Mouse (Mus musculus) liver, embryonic 11.5 days (tissue): ENCODE data around the gene Zc3h7b. TPM values are rescaled to one million over a fixed set of nuclear protein-coding genes. Genes with fewer than 3 reads are reported as not detected.
A peak's percentile ranks its signal among the peaks of the same experiment; 100 is the strongest.

ENCODE experiments used
- ATAC-seq: fragments of 200-750 bp; cut with Nextera tagmentation; replicated peaks from 2 replicates; pipeline ENCODE4 v1.8.0; 2017; ENCODE audit warnings: moderate number of reproducible peaks, mild to moderate bottlenecking, moderate TSS enrichment, moderate library complexity; ENCODE audit not compliant: low FRiP score
- DNase-seq: peaks from one replicate; pipeline ENCODE4 v3.0.0-alpha.2; 2017; ENCODE audit warnings: low spot score
- H3K27ac ChIP-seq: fragments of 300-500 bp; sonication (generic); 2 replicates; pipeline ENCODE4 v1.5.1; 2014; ENCODE audit warnings: mild to moderate bottlenecking, low read depth, low read length, control low read depth
- H3K27me3 ChIP-seq: fragments of 300-500 bp; sonication (generic); replicated peaks from 2 replicates; pipeline ENCODE4 v1.6.1; 2014; ENCODE audit warnings: low read length, mixed read lengths; ENCODE audit not compliant: control insufficient read depth, insufficient read depth
- H3K36me3 ChIP-seq: fragments of 300-500 bp; sonication (generic); 2 replicates; pipeline ENCODE4 v1.6.1; 2014; ENCODE audit warnings: mild to moderate bottlenecking, low read length, moderate library complexity, mixed read lengths; ENCODE audit not compliant: control insufficient read depth, insufficient read depth
- H3K4me1 ChIP-seq: fragments of 300-500 bp; sonication (generic); replicated peaks from 2 replicates; pipeline ENCODE4 v1.6.1; 2014; ENCODE audit warnings: low read length, mixed read lengths; ENCODE audit not compliant: control insufficient read depth, insufficient read depth
- H3K4me2 ChIP-seq: fragments of 300-500 bp; sonication (generic); 2 replicates; pipeline ENCODE4 v1.6.1; 2014; ENCODE audit warnings: mild to moderate bottlenecking, control low read depth, moderate library complexity
- H3K4me3 ChIP-seq: fragments of 300-500 bp; sonication (generic); 2 replicates; pipeline ENCODE4 v1.5.1; 2014; ENCODE audit warnings: low read depth, low read length, control low read depth
- H3K9ac ChIP-seq: fragments of 300-500 bp; sonication (generic); 2 replicates; pipeline ENCODE4 v1.6.1; 2014; ENCODE audit warnings: low read depth, low read length, control low read depth
- H3K9me3 ChIP-seq: fragments of 300-500 bp; sonication (generic); 2 replicates; pipeline ENCODE4 v1.6.1; 2016; ENCODE audit warnings: low read length, inconsistent platforms, mixed read lengths; ENCODE audit not compliant: control insufficient read depth
- WGBS: fragments of 180-500 bp; shearing (Covaris S2); extraction: QIAGEN DNeasy Blood & Tissue Kit; methylation state at CpG from one replicate; pipeline ENCODE4 v1.1.7; 2014; 5-methylcytosine and 5-hydroxymethylcytosine counted together
- polyA plus RNA-seq: library from polyadenylated mRNA; unstranded; fragments of >200 nt; fragmentation: Nextera tagmentation; extraction: Ambion mirVana; gene quantifications from 2 replicates; pipeline ENCODE4 v1.2.1, GENCODE M21; 2014

The Zc3h7b gene
- polyA plus RNA-seq, 1 experiment from 2014 or later = 24.2 TPM

GRCm38 (mm10) chr15:81749742-81750141 is 4.9 kb downstream of the Zc3h7b start:
- no peak overlapping the region for H3K9ac ChIP-seq
- 64% methylated on average over 14 of the region's 14 CpGs for WGBS
- H3K9me3 ChIP-seq = no peaks in the 10 kb centered on the region
- no peak overlapping the region for H3K27ac ChIP-seq
- DNase-seq = no peak
- H3K27me3 ChIP-seq = no peaks in the 10 kb centered on the region
- ATAC-seq = no peak
- no peak overlapping the region for H3K4me2 ChIP-seq
- H3K4me3 ChIP-seq = no peak overlapping the region
- H3K4me1 ChIP-seq = peaks cover 6% of the 10 kb centered on the region
- H3K36me3 ChIP-seq = no peaks in the 10 kb centered on the region

GRCm38 (mm10) chr15:81753669-81754068 is 8.8 kb downstream of the Zc3h7b start:
- Histone ChIP-seq H3K9me3 (no peaks in the 10 kb centered on the region), H3K27ac (no peak overlapping the region), H3K9ac (no peak overlapping the region), H3K36me3 (no peaks in the 10 kb centered on the region), H3K4me2 (no peak overlapping the region), H3K27me3 (no peaks in the 10 kb centered on the region), H3K4me3 (no peak overlapping the region), H3K4me1 (0 out of 2 replicates have a peak, but pooled peaks cover 2% of the 10 kb centered on the region)
- ATAC-seq (0 out of 2 replicates have a peak, but pooled peaks have one; percentile 41), DNase-seq (no peak)
- 81% methylated on average over 9 of the region's 9 CpGs for WGBS

DNA sequence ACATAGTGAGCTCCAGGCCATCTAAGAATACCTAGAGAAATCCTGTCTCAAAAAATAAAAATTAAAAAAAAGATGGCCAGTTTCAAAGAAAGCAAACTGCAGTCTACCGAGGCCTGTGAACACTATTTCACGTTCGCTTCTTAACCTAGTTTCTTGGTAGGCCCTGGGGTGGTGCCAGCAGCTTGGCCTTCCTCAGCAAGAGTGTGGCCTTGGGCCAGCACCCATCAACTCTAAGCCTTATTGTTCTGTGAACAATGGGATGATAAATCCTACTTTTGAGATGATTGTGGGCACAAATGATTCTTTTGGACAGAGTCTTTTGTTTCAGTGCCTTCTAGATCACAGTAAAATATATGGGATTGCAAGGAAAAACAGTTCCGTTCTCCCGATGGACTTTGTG is 13.8 kb downstream of the Zc3h7b start:
- Histone ChIP-seq H3K27ac (no peak overlapping the region), H3K36me3 (0 out of 2 replicates have a peak, but pooled peaks cover 2% of the 10 kb centered on the region), H3K9ac (no peak overlapping the region), H3K27me3 (no peaks in the 10 kb centered on the region), H3K9me3 (no peaks in the 10 kb centered on the region), H3K4me3 (no peak overlapping the region), H3K4me2 (no peak overlapping the region), H3K4me1 (peaks cover 16% of the 10 kb centered on the region)
- no peak for DNase-seq
- no peak for ATAC-seq
- 93% methylated on average over 5 of the region's 5 CpGs for WGBS

GRCm38 (mm10) chr15:81759542-81759941 is 14.7 kb downstream of the Zc3h7b start:
- WGBS = 72% methylated on average over 3 of the region's 3 CpGs
- Histone ChIP-seq H3K4me2 (no peak overlapping the region), H3K9me3 (no peaks in the 10 kb centered on the region), H3K9ac (no peak overlapping the region), H3K36me3 (0 out of 2 replicates have a peak, but pooled peaks cover 2% of the 10 kb centered on the region), H3K4me1 (peaks cover 21% of the 10 kb centered on the region), H3K4me3 (no peak overlapping the region), H3K27ac (peak overlapping the region; percentile 52), H3K27me3 (no peaks in the 10 kb centered on the region)
- DNase-seq = no peak
- peak; percentile 70; the same call in 1 of the 2 replicates for ATAC-seq

GRCm38 (mm10) chr15:81760361-81761079 is 15.7 kb downstream of the Zc3h7b start:
- H3K4me2 ChIP-seq = no peak overlapping the region
- no peaks in the 10 kb centered on the region for H3K27me3 ChIP-seq
- no peak overlapping the region for H3K27ac ChIP-seq
- H3K4me3 ChIP-seq = no peak overlapping the region
- ATAC-seq (no peak), DNase-seq (no peak)
- 83% methylated on average over 5 of the region's 5 CpGs for WGBS
- H3K9me3 ChIP-seq = no peaks in the 10 kb centered on the region
- H3K9ac ChIP-seq = no peak overlapping the region
- peaks cover 30% of the 10 kb centered on the region for H3K4me1 ChIP-seq
- H3K36me3 ChIP-seq = 0 out of 2 replicates have a peak, but pooled peaks cover 2% of the 10 kb centered on the region

GRCm38 (mm10) chr15:81761381-81761780 is 16.5 kb downstream of the Zc3h7b start:
- Histone ChIP-seq H3K4me1 (peaks cover 33% of the 10 kb centered on the region), H3K27me3 (no peaks in the 10 kb centered on the region), H3K9me3 (no peaks in the 10 kb centered on the region), H3K9ac (no peak overlapping the region), H3K27ac (no peak overlapping the region), H3K4me3 (no peak overlapping the region), H3K4me2 (no peak overlapping the region), H3K36me3 (0 out of 2 replicates have a peak, but pooled peaks cover 2% of the 10 kb centered on the region)
- 88% methylated on average over 7 of the region's 7 CpGs for WGBS
- ATAC-seq (no peak), DNase-seq (no peak)

- no peak overlapping the region for H3K4me2 ChIP-seq
- no peak overlapping the region for H3K9ac ChIP-seq
- 77% methylated on average over 3 of the region's 3 CpGs for WGBS
- ATAC-seq (no peak), DNase-seq (no peak)
- 0 out of 2 replicates have a peak, but pooled peaks cover 2% of the 10 kb centered on the region for H3K36me3 ChIP-seq
- H3K27me3 ChIP-seq = no peaks in the 10 kb centered on the region
- peaks cover 33% of the 10 kb centered on the region for H3K4me1 ChIP-seq
- no peak overlapping the region for H3K4me3 ChIP-seq
- no peak overlapping the region for H3K27ac ChIP-seq
- H3K9me3 ChIP-seq = no peaks in the 10 kb centered on the region
These were observed 17.1 kb downstream of the Zc3h7b start for GRCm38 (mm10) chr15:81761959-81762358.

GRCm38 (mm10) chr15:81764573-81764972 is 19.7 kb downstream of the Zc3h7b start:
- H3K27me3 ChIP-seq = no peaks in the 10 kb centered on the region
- 47% methylated on average over 6 of the region's 6 CpGs for WGBS
- ATAC-seq = peak; percentile 71
- peak overlapping the region; percentile 39 for H3K4me2 ChIP-seq
- no peak overlapping the region for H3K9ac ChIP-seq
- H3K9me3 ChIP-seq = no peaks in the 10 kb centered on the region
- no peak overlapping the region for H3K4me3 ChIP-seq
- no peak for DNase-seq
- H3K27ac ChIP-seq = peak overlapping the region; percentile 11; the same call in 1 of the 2 replicates
- H3K36me3 ChIP-seq = 0 out of 2 replicates have a peak, but pooled peaks cover 9% of the 10 kb centered on the region
- H3K4me1 ChIP-seq = peaks cover 27% of the 10 kb centered on the region

DNA sequence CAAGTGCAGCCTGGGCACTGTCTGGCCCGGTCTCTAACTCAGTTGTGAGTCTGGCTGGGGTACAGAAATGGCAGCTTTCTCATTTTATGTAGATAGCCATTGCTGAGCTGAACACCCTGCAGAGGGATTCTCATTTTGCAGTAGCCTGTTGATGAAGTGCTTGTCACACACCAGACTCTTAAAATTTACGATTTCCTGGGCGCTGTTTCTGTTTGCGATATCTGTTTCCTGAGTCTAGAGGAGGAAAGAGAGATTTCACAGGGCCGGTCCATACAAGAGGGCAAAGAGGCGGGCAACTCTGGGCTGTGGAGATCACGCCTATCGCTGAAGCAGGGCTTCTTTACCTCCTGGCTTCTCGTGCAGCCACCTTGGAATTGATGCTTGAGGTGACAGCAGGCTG is 20.8 kb downstream of the Zc3h7b start:
- Histone ChIP-seq H3K27me3 (no peaks in the 10 kb centered on the region), H3K36me3 (peaks cover 16% of the 10 kb centered on the region), H3K9ac (no peak overlapping the region), H3K4me2 (no peak overlapping the region), H3K9me3 (no peaks in the 10 kb centered on the region), H3K4me3 (no peak overlapping the region), H3K27ac (no peak overlapping the region), H3K4me1 (peaks cover 17% of the 10 kb centered on the region)
- WGBS = 73% methylated on average over 9 of the region's 9 CpGs
- no peak for ATAC-seq
- no peak for DNase-seq
